Comparison of ENCODE assay signal across 22 mouse cellular contexts in the genomic region with DNA sequence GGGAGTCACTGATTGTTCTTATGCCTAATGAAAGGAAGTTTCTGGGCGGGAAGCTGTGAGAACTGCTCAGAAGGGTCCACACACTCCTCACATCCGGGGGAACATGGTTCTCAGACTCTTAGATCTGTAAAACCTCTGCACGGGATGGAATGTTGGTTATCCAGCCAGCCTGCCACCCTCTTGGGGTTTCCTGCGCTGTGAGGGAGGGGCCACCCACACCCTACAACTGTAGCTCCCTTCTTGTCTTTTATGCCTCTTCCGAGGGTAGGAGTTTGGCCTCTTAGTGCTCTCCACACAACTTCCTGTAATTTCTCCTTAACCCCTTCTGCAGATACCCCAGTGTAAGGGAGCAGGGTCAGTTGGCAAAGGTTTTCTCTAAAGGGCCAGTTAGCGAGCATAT. TPM values are rescaled to one million over a fixed set of nuclear protein-coding genes. Genes with fewer than 3 reads are reported as not detected.
DNase-seq lines count a peak whose midpoint lies in the region; ATAC-seq and TF ChIP-seq lines count a peak whose summit lies in the region.
"Had no signal": no experiment of that assay in that cellular context is flagged by ENCODE, and none has a peak within 500 bp of the region (broad histone marks: within the 10 kb centered on the region; RNA-seq: fewer than 3 reads in every experiment).

No protein-coding gene starts in this region.

- peak; percentile 43; the same call in 1 of the 2 replicates for ATAC-seq in liver, embryonic 14.5 days (ENCODE audit: insufficient read depth)

- DNase-seq in heart, embryonic 10.5 days (ENCODE audit: low spot score): peak; percentile 62
- DNase-seq in heart, adult 11 months: no peak
- peak; percentile 40 for DNase-seq in 416B (ENCODE audit: low read depth)
- DNase-seq in liver, embryonic 14.5 days (ENCODE audit: low read depth in 3 of 3, low spot score in 3 of 3): no peak
- DNase-seq in thymus, postnatal 10 days (ENCODE audit: low spot score in 2 of 2): peak; percentile 19 to 29
- no peak for DNase-seq in kidney, postnatal 14 days
- no peak for DNase-seq in kidney, postnatal 10 days
- no peak for DNase-seq in cerebellum, adult 8-10 months
- DNase-seq: adrenal gland, postnatal 36 days; cerebellum, adult 11-12 months; cerebellum, postnatal 36 days; gastrocnemius, postnatal 14 days; kidney, adult 8-10 months; kidney, postnatal 36 days; lung, adult 18-20 months; lung, postnatal 36 days had no signal

- no peak overlapping the region for H3K4me2 ChIP-seq in liver, embryonic 14.5 days (ENCODE audit: low read depth)
- H3K4me2 ChIP-seq: forebrain, embryonic 12.5 days; hindbrain, embryonic 14.5 days; neural tube, embryonic 12.5 days had no signal

- H3K27ac ChIP-seq in heart, embryonic 10.5 days: no peak overlapping the region
- H3K27ac ChIP-seq in liver, embryonic 14.5 days: no peak overlapping the region
- H3K27ac ChIP-seq: embryonic facial prominence, embryonic 10.5 days; forebrain, embryonic 12.5 days; hindbrain, embryonic 14.5 days; midbrain, embryonic 10.5 days; neural tube, embryonic 12.5 days had no signal

- no peak overlapping the region for H3K4me3 ChIP-seq in heart, embryonic 10.5 days
- no peak overlapping the region for H3K4me3 ChIP-seq in liver, embryonic 14.5 days (ENCODE audit: insufficient read depth in 1 of 2, low read depth in 2 of 2, low read length in 2 of 2)
- H3K4me3 ChIP-seq: embryonic facial prominence, embryonic 10.5 days; forebrain, embryonic 12.5 days; midbrain, embryonic 10.5 days; neural tube, embryonic 12.5 days had no signal

- no peak overlapping the region for H3K9ac ChIP-seq in liver, embryonic 14.5 days (replicated peaks)
- H3K9ac ChIP-seq: forebrain, embryonic 12.5 days; hindbrain, embryonic 14.5 days; neural tube, embryonic 12.5 days had no signal

- TF ChIP-seq EP300 in liver, embryonic 14.5 days (IDR thresholded peaks at IDR 0.05; ENCODE audit: low read depth): no peak

- WGBS in heart, embryonic 10.5 days: 78% methylated on average over 6 of the region's 6 CpGs
- WGBS in liver, embryonic 14.5 days (ENCODE audit: insufficient replicate concordance): 28% methylated on average over 6 of the region's 6 CpGs

- peaks cover 18% of the 10 kb centered on the region for H3K4me1 ChIP-seq in heart, embryonic 10.5 days
- peaks cover 0 to 2% of the 10 kb centered on the region in 2 experiments; a peak in 1 of 4 replicates for H3K4me1 ChIP-seq in liver, embryonic 14.5 days (replicated peaks; ENCODE audit: control insufficient read depth in 2 of 2, insufficient read depth in 2 of 2, low read length in 1 of 2)
- H3K4me1 ChIP-seq: forebrain, embryonic 12.5 days; midbrain, embryonic 10.5 days; neural tube, embryonic 12.5 days had no signal

- no peaks in the 10 kb centered on the region for H3K27me3 ChIP-seq in heart, embryonic 10.5 days (ENCODE audit: insufficient read depth, poor library complexity, severe bottlenecking)
- H3K27me3 ChIP-seq in liver, embryonic 14.5 days (ENCODE audit: control insufficient read depth, insufficient read depth, low read length): no peaks in the 10 kb centered on the region
- H3K27me3 ChIP-seq: forebrain, embryonic 12.5 days; neural tube, embryonic 12.5 days had no signal

- no peaks in the 10 kb centered on the region for H3K9me3 ChIP-seq in heart, embryonic 10.5 days
- no peaks in the 10 kb centered on the region for H3K9me3 ChIP-seq in liver, embryonic 14.5 days (ENCODE audit: control insufficient read depth, low read length)
- H3K9me3 ChIP-seq: embryonic facial prominence, embryonic 10.5 days; forebrain, embryonic 12.5 days; G1E; midbrain, embryonic 10.5 days; neural tube, embryonic 12.5 days had no signal

- H3K36me3 ChIP-seq in heart, embryonic 10.5 days: peaks cover 37% of the 10 kb centered on the region
- H3K36me3 ChIP-seq in liver, embryonic 14.5 days (replicated peaks; ENCODE audit: control insufficient read depth, insufficient read depth, low read depth): peaks cover 8% of the 10 kb centered on the region

- TF ChIP-seq CTCF in liver, embryonic 14.5 days (IDR thresholded peaks at IDR 0.05; ENCODE audit: low read depth): no peak

RNA-seq across cellular contexts. Expression of a gene that starts 23.7 kb away (rescaled TPM):
- 8.3 and 8.9 TPM in 2 replicates for polyA plus RNA-seq in heart, embryonic 10.5 days (2016; fragmentation: Nextera tagmentation; extraction: Ambion mirVana)
- polyA plus RNA-seq in liver, embryonic 14.5 days (2012; rRNA removed): 2.8 and 3.3 TPM in 2 replicates
- 1.4 and 2.2 TPM in 2 replicates for polyA plus RNA-seq in liver, embryonic 14.5 days (2014; fragmentation: Nextera tagmentation; extraction: Ambion mirVana)
- polyA plus RNA-seq: G1E had no signal

Comparison
In these comparisons a context has a peak if more than half of its experiments do, and no peak if none do; other contexts are left out.
1. DNase-seq: peak in heart, embryonic 10.5 days (single experiment), 416B (single experiment) and thymus, postnatal 10 days (2 of 2); none in heart, adult 11 months (single experiment), liver, embryonic 14.5 days (0 of 3), kidney, postnatal 14 days (single experiment), kidney, postnatal 10 days (single experiment) and cerebellum, adult 8-10 months (single experiment).